Comparison of ENCODE assay signal across 20 mouse cellular contexts in genomic region chrX:20344980-20345379, GRCm38 (mm10). TPM values are rescaled to one million over a fixed set of nuclear protein-coding genes. Genes with fewer than 3 reads are reported as not detected.
DNase-seq lines count a peak whose midpoint lies in the region; TF ChIP-seq lines count a peak whose summit lies in the region.
"Had no signal": no experiment of that assay in that cellular context is flagged by ENCODE, and none has a peak within 500 bp of the region (broad histone marks: within the 10 kb centered on the region; RNA-seq: fewer than 3 reads in every experiment).

No protein-coding gene starts in this region.

- no peaks in the 10 kb centered on the region for H3K27me3 ChIP-seq in spleen, adult 2 months (ENCODE audit: control insufficient read depth, insufficient read depth, low read length)
- no peaks in the 10 kb centered on the region for H3K27me3 ChIP-seq in splenic B cell, adult 2 months (ENCODE audit: control insufficient read depth, insufficient read depth, low read length, poor library complexity, severe bottlenecking)
- H3K27me3 ChIP-seq: forebrain, embryonic 13.5 days; heart, embryonic 15.5 days; hindbrain, embryonic 13.5 days had no signal

- no peak for TF ChIP-seq CTCF in spleen, adult 2 months (IDR thresholded peaks at IDR 0.05; ENCODE audit: extremely low read depth, insufficient read depth, insufficient read length, insufficient replicate concordance)

- H3K27ac ChIP-seq in spleen, adult 2 months (ENCODE audit: insufficient read depth, low read length): no peak overlapping the region
- H3K27ac ChIP-seq: forebrain, embryonic 10.5 days; forebrain, embryonic 13.5 days; heart, embryonic 15.5 days; hindbrain, embryonic 10.5 days; hindbrain, embryonic 13.5 days had no signal

- TF ChIP-seq POLR2A in spleen, adult 2 months (IDR thresholded peaks at IDR 0.05; ENCODE audit: low read depth, low read length): no peak

- H3K36me3 ChIP-seq in spleen, adult 2 months (ENCODE audit: control insufficient read depth, insufficient read depth, low read length): no peaks in the 10 kb centered on the region
- no peaks in the 10 kb centered on the region for H3K36me3 ChIP-seq in splenic B cell, adult 2 months (ENCODE audit: control insufficient read depth, insufficient read depth, low read length, poor library complexity, severe bottlenecking)
- H3K36me3 ChIP-seq: forebrain, embryonic 10.5 days; heart, embryonic 15.5 days; hindbrain, embryonic 10.5 days; hindbrain, embryonic 13.5 days had no signal

- peak; percentile 7 to 27 for DNase-seq in spleen, adult 2 months (ENCODE audit: low read depth in 1 of 2, low spot score in 2 of 2)
- DNase-seq in spleen, adult 12 weeks (ENCODE audit: low spot score): no peak
- DNase-seq in induced T-regulatory cell, adult 2 months (ENCODE audit: low read depth): peak; percentile 6
- DNase-seq in splenic B cell, adult 2 months (ENCODE audit: low read depth, low spot score): peak; percentile 62
- no peak for DNase-seq in layer of hippocampus, postnatal 25 days (ENCODE audit: extremely low spot score in 1 of 2, low spot score in 1 of 2)
- DNase-seq in right cerebral cortex, adult 18-20 months: no peak
- DNase-seq: adrenal gland, adult 8-10 months; adrenal gland, postnatal 25 days; cerebellum, adult 18-20 months; cerebellum, adult 9-10 months; cerebellum, postnatal 14 days; gastrocnemius, postnatal 10 days; gastrocnemius, postnatal 36 days; heart, postnatal 10 days; heart, postnatal 36 days had no signal

- no peak overlapping the region for H3K4me3 ChIP-seq in spleen, adult 2 months (ENCODE audit: extremely low read depth, insufficient read depth, insufficient read length)
- H3K4me3 ChIP-seq: forebrain, embryonic 10.5 days; forebrain, embryonic 13.5 days; heart, embryonic 15.5 days; hindbrain, embryonic 10.5 days; hindbrain, embryonic 13.5 days had no signal

- H3K4me1 ChIP-seq in spleen, adult 2 months (ENCODE audit: control insufficient read depth, insufficient read depth, insufficient read length): no peaks in the 10 kb centered on the region
- H3K4me1 ChIP-seq: forebrain, embryonic 10.5 days; forebrain, embryonic 13.5 days; heart, embryonic 15.5 days; hindbrain, embryonic 10.5 days; hindbrain, embryonic 13.5 days had no signal

RNA-seq across cellular contexts. Expression of gene Rp2, which starts 19.3 kb away (rescaled TPM):
- 8.0 and 8.6 TPM in 2 replicates for polyA plus RNA-seq in spleen, adult 2 months (2012; rRNA removed)
- total RNA-seq in layer of hippocampus, postnatal 25 days (2021): 10 to 100 TPM; 16.3 to 17.3 TPM

RNA-seq across cellular contexts. Expression of gene Slc9a7, which starts 53.4 kb away (rescaled TPM):
- 15.7 and 17.6 TPM in 2 replicates for polyA plus RNA-seq in spleen, adult 2 months (2012; rRNA removed)
- total RNA-seq in layer of hippocampus, postnatal 25 days (2021): 10 to 100 TPM; 63.4 to 64.5 TPM

Comparison
In these comparisons a context has a peak if more than half of its experiments do, and no peak if none do; other contexts are left out.
1. DNase-seq: peak in spleen, adult 2 months (2 of 2), induced T-regulatory cell, adult 2 months (single experiment) and splenic B cell, adult 2 months (single experiment); none in spleen, adult 12 weeks (single experiment), layer of hippocampus, postnatal 25 days (0 of 2) and right cerebral cortex, adult 18-20 months (single experiment).